Mouse (Mus musculus) intestine, embryonic 16.5 days (tissue): ENCODE data around the gene 2010315B03Rik. TPM values are rescaled to one million over a fixed set of nuclear protein-coding genes. Genes with fewer than 3 reads are reported as not detected.

Source experiments
- polyA plus RNA-seq: library from polyadenylated mRNA; unstranded; fragments of >200 nt; fragmentation: Nextera tagmentation; extraction: Ambion mirVana; gene quantifications from 2 replicates; pipeline ENCODE4 v1.2.1, GENCODE M21; 2015

Gene 2010315B03Rik
- polyA plus RNA-seq, 1 experiment from 2014 or later = 15.7 TPM

Other genes starting within 250 kb of the 2010315B03Rik start
- 4.0 and 4.2 TPM in 2 replicates for gene Ccr2, start 210.7 kb downstream of the 2010315B03Rik start, polyA plus RNA-seq
- 0.97 and 1.7 TPM in 2 replicates for gene Ccr5, start 191.2 kb downstream of the 2010315B03Rik start, polyA plus RNA-seq
- gene Ppp2r3d, start 164.2 kb upstream of the 2010315B03Rik start, polyA plus RNA-seq = 138 and 143 TPM in 2 replicates
- gene Gm21836, start 181.1 kb upstream of the 2010315B03Rik start, polyA plus RNA-seq = not detected in 2 replicates